Mouse (Mus musculus): Measurements from ENCODE around the gene Gimap7. TPM values are rescaled to one million over a fixed set of nuclear protein-coding genes. Genes with fewer than 3 reads are reported as not detected.

Gimap7 gene
- not detected in 2 replicates for polyA plus RNA-seq (2016; fragmentation: Nextera tagmentation; extraction: Ambion mirVana)

DNA sequence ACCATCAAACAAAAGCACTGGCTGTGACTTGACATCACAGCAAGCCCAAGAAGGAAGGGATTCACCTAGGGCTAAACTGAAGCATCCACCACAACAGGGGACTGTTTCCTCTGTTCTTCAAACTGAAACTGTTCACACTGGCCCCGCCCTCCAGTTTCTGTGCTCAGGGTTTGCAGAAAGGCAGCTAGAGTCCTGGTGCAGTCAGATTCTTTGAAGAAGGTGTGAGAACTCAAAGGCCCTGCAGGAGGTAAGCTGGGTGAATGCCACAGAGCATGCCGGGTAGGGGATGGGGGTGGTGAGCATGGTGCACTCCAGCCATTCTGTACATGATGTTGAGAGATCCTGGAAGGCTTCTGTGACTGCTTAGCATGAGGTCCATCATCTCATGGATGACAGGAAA lies at the start of gene Gimap7, which contains the start of gene Gm28053:
Gene Gimap7 (plus strand): TSS at position 167 of the 400 bp plus-strand sequence.
Gene Gm28053 (plus strand): TSS at position 153 of the 400 bp plus-strand sequence.
- no peak for ATAC-seq (ENCODE audit: insufficient number of reproducible peaks, insufficient read depth, low FRiP score, low TSS enrichment, low read depth)
- WGBS, result 49% methylated on average over 2 of the region's 2 CpGs
- H3K9ac ChIP-seq (replicated peaks), result no peak within 1 kb of the TSS
- H3K4me2 ChIP-seq, result no peak within 1 kb of the TSS
- H3K27ac ChIP-seq, result no peak within 1 kb of the TSS
- no peaks in the 10 kb centered on the region for H3K4me1 ChIP-seq (replicated peaks)
- no peaks in the 10 kb centered on the region for H3K27me3 ChIP-seq
- H3K4me3 ChIP-seq (replicated peaks), result no peak within 1 kb of the TSS
- no peaks in the 10 kb centered on the region for H3K9me3 ChIP-seq
- H3K36me3 ChIP-seq, result no peaks in the 10 kb centered on the region

DNA sequence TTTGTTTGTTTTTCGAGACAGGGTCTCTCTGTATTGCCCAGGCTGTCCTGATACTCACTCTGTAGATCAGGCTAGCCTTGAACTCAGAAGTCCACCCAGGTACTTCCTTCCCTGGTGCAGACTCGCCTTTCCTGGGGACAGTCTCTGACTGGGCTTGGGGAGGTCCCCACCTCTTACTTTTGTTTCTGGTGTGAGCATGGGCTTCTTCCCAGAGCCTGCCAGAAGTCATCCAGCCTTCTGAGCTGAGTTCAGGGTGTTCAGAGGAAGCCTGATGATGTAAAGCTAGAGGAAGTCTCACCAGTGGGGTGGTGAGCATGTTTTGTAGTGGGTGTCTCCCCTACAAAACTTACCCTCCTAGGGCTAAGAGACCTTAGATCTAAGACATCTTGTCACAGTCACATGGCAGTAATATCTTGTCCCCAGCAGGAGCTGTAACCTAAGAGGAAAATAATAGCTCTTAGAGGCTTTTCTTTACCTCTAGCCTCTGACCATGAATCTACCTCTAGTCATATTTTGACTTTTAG lies 48.9 kb upstream of the Gimap7 start:
- ATAC-seq (ENCODE audit: insufficient number of reproducible peaks, insufficient read depth, low FRiP score, low TSS enrichment, low read depth), result no peak
- Histone ChIP-seq H3K4me2 (no peak overlapping the region), H3K9ac (replicated peaks) (no peak overlapping the region), H3K4me1 (replicated peaks) (no peaks in the 10 kb centered on the region), H3K4me3 (replicated peaks) (no peak overlapping the region), H3K27me3 (no peaks in the 10 kb centered on the region), H3K9me3 (no peaks in the 10 kb centered on the region), H3K27ac (no peak overlapping the region), H3K36me3 (no peaks in the 10 kb centered on the region)
- 71% methylated on average over 2 of the region's 2 CpGs for WGBS

GRCm38 (mm10) chr6:48674291-48675058 lies 43.9 kb upstream of the Gimap7 start:
- Histone ChIP-seq H3K9me3 (no peaks in the 10 kb centered on the region), H3K36me3 (no peaks in the 10 kb centered on the region), H3K4me1 (replicated peaks) (no peaks in the 10 kb centered on the region; the same call in 1 of the 2 replicates), H3K4me2 (no peak overlapping the region), H3K27me3 (no peaks in the 10 kb centered on the region), H3K9ac (replicated peaks) (no peak overlapping the region), H3K27ac (no peak overlapping the region), H3K4me3 (replicated peaks) (no peak overlapping the region)
- ATAC-seq (ENCODE audit: insufficient number of reproducible peaks, insufficient read depth, low FRiP score, low TSS enrichment, low read depth), result no peak
- 94% methylated on average over 9 of the region's 9 CpGs for WGBS

DNA sequence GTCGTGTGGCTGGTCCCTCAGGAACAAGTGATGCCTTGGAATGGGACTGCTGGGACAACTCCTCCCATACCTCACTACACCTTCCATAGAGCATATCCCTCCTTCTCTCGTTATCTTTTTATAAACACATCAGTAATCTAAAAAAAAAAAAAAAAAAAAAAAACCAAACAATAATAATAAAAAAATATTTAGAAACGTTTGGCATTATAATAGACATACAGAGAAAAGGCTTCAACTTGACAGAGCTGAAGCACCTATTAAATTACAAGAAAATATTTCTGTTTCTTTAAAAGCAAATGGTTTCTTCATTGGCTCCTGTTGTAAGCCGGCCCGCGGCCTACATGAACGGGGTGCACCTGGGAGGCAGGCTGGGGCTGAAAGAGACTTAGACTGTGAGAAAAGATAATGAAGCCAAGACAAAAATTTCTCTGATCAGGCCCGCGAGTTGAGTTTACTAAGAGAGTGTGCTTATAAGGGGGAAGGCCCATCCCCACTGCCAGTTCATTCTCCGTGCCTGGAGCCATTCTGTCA lies 43.0 kb upstream of the Gimap7 start:
- WGBS, result 53% methylated on average over 10 of the region's 10 CpGs
- Histone ChIP-seq H3K4me3 (replicated peaks) (peak overlapping the region; percentile 19), H3K36me3 (no peaks in the 10 kb centered on the region), H3K4me1 (replicated peaks) (no peaks in the 10 kb centered on the region; the same call in 1 of the 2 replicates), H3K4me2 (peak overlapping the region; percentile 42), H3K27me3 (no peaks in the 10 kb centered on the region), H3K27ac (no peak overlapping the region), H3K9me3 (no peaks in the 10 kb centered on the region), H3K9ac (replicated peaks) (no peak overlapping the region)
- no peak for ATAC-seq (ENCODE audit: insufficient number of reproducible peaks, insufficient read depth, low FRiP score, low TSS enrichment, low read depth)

DNA sequence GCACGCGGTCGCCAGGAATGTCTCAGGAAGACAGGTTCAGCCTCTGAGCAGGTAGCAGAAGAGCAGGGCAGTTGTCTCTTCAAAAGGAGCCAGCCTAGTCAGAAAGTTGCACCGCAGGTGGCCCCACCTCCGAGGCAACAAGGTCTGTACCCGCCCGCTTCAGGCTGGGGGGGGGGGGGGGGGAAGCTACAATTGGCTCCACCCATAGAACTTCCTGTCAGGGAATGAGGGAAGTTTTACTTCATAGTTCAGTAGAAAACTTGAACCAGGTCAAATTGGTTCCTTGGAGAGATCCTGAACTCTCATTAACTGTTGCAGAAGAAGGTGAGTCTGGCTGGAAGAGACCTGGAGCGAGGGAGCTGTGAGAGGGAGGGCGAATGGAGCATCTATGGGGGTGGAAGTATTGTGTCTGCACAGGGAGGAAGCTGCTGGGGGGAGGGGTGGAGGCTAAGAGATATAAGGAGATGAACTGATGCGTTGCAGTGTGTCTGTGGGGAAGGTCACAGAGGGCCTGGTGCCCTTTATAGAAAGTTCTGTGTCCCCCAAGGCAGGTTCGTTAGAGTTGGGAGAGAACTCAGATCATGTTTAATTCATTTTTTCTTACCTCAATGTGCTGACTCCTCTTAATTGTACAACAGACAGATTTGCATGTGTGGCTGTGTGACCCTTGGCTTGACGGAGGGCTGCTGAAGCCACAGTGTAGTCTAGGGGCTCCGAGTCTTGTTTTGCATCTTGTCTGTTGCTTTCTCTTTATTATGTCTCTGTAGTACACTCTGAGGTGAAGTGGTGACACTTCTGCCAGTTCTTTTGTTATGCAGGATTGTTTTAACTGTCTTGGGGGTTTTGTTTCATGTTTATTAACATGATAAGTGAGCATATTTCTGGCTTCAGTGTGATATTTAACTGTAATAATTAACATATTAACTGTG lies 42.2 kb upstream of the Gimap7 start, which contains the start of gene Gimap9:
Gene Gimap9 (plus strand): TSS at position 199 of the 929 bp plus-strand sequence.
- 31% methylated on average over 12 of the region's 13 CpGs for WGBS
- no peak within 1 kb of the TSS for H3K27ac ChIP-seq
- no peaks in the 10 kb centered on the region; the same call in 1 of the 2 replicates for H3K4me1 ChIP-seq (replicated peaks)
- ATAC-seq (ENCODE audit: insufficient number of reproducible peaks, insufficient read depth, low FRiP score, low TSS enrichment, low read depth), result no peak
- H3K9me3 ChIP-seq, result no peaks in the 10 kb centered on the region
- H3K36me3 ChIP-seq, result no peaks in the 10 kb centered on the region
- H3K9ac ChIP-seq (replicated peaks), result no peak within 1 kb of the TSS
- peak within 1 kb of the TSS; percentile 19 for H3K4me3 ChIP-seq (replicated peaks)
- no peaks in the 10 kb centered on the region for H3K27me3 ChIP-seq
- peak within 1 kb of the TSS; percentile 42 for H3K4me2 ChIP-seq

- no peak for ATAC-seq (ENCODE audit: insufficient number of reproducible peaks, insufficient read depth, low FRiP score, low TSS enrichment, low read depth)
- Histone ChIP-seq H3K9me3 (no peaks in the 10 kb centered on the region), H3K36me3 (no peaks in the 10 kb centered on the region), H3K4me2 (no peak overlapping the region), H3K9ac (replicated peaks) (no peak overlapping the region), H3K27ac (no peak overlapping the region), H3K4me1 (replicated peaks) (no peaks in the 10 kb centered on the region; the same call in 1 of the 2 replicates), H3K27me3 (no peaks in the 10 kb centered on the region), H3K4me3 (replicated peaks) (no peak overlapping the region)
- WGBS, result 86% methylated on average over 5 of the region's 5 CpGs
Observed at GRCm38 (mm10) chr6:48676860-48677415, 41.5 kb upstream of the Gimap7 start.

DNA sequence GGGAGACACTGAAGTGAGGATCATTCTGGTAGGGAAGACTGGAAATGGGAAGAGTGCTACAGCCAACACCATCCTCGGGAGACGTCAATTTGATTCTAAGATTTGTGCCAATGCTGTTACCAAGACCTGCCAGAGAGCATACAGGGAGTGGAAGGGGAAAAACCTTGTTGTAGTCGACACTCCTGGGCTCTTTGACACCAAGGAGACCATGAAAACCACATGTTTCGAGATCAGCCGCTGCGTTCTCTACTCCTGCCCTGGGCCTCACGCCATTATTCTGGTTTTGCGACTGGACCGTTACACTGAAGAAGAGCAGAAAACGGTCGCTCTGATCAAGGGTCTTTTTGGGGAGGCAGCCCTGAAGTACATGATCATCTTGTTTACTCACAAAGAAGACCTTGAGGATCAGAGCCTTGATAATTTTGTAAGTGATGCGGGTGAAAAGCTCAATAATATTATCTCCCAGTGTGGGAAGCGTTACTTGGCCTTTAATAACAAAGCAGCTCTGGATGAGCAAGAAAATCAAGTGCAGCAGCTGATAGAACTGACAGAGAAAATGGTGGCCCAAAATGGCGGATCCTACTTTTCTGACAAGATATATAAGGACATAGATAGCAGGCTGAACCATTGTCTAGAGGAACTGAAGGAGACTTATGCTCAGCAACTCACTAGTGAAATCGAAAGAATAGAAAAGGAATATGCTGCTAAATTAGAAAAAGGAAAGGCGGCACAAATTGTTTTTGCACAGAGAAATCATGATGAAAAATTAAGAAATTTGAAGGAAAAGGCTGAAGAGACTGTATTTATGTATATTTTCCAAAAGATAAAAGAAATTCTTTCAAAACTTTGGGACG lies 40.7 kb upstream of the Gimap7 start:
- 91% methylated on average over 17 of the region's 17 CpGs for WGBS
- Histone ChIP-seq H3K9ac (replicated peaks) (no peak overlapping the region), H3K4me3 (replicated peaks) (no peak overlapping the region), H3K27me3 (no peaks in the 10 kb centered on the region), H3K4me2 (no peak overlapping the region), H3K9me3 (no peaks in the 10 kb centered on the region), H3K27ac (no peak overlapping the region), H3K36me3 (no peaks in the 10 kb centered on the region), H3K4me1 (replicated peaks) (no peaks in the 10 kb centered on the region; the same call in 1 of the 2 replicates)
- no peak for ATAC-seq (ENCODE audit: insufficient number of reproducible peaks, insufficient read depth, low FRiP score, low TSS enrichment, low read depth)

- no peaks in the 10 kb centered on the region; the same call in 1 of the 2 replicates for H3K4me1 ChIP-seq (replicated peaks)
- H3K9ac ChIP-seq (replicated peaks), result no peak overlapping the region
- no peaks in the 10 kb centered on the region for H3K36me3 ChIP-seq
- WGBS, result 86% methylated on average over 4 of the region's 4 CpGs
- H3K27ac ChIP-seq, result no peak overlapping the region
- H3K27me3 ChIP-seq, result no peaks in the 10 kb centered on the region
- no peaks in the 10 kb centered on the region for H3K9me3 ChIP-seq
- H3K4me2 ChIP-seq, result no peak overlapping the region
- H3K4me3 ChIP-seq (replicated peaks), result no peak overlapping the region
- ATAC-seq (ENCODE audit: insufficient number of reproducible peaks, insufficient read depth, low FRiP score, low TSS enrichment, low read depth), result no peak
Observed at GRCm38 (mm10) chr6:48678391-48678790, 40.0 kb upstream of the Gimap7 start.

DNA sequence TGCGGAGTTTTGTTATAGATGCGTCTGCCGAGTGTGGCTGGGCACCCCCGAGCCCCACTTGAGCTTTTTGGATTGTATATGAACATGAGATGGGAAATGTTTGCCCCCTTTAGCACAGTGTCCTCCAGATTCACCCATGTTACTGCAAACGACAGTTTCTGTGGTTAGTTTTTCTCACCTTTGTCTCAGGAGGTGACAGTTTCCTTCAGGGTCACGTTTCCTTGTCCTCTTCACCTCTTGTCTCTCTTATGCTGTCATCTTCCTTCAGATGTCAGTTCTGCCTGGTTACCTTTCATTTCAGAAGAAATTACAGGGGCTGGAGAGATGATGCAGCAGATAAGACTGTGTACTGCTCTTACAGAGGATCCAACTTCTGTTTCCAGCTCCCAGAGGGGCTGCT lies 38.7 kb upstream of the Gimap7 start:
- H3K4me1 ChIP-seq (replicated peaks), result no peaks in the 10 kb centered on the region; the same call in 1 of the 2 replicates
- no peak overlapping the region for H3K4me3 ChIP-seq (replicated peaks)
- no peaks in the 10 kb centered on the region for H3K36me3 ChIP-seq
- no peak for ATAC-seq (ENCODE audit: insufficient number of reproducible peaks, insufficient read depth, low FRiP score, low TSS enrichment, low read depth)
- no peak overlapping the region for H3K9ac ChIP-seq (replicated peaks)
- H3K27me3 ChIP-seq, result no peaks in the 10 kb centered on the region
- WGBS, result 75% methylated on average over 6 of the region's 6 CpGs
- no peak overlapping the region for H3K27ac ChIP-seq
- H3K9me3 ChIP-seq, result no peaks in the 10 kb centered on the region
- H3K4me2 ChIP-seq, result no peak overlapping the region

DNA sequence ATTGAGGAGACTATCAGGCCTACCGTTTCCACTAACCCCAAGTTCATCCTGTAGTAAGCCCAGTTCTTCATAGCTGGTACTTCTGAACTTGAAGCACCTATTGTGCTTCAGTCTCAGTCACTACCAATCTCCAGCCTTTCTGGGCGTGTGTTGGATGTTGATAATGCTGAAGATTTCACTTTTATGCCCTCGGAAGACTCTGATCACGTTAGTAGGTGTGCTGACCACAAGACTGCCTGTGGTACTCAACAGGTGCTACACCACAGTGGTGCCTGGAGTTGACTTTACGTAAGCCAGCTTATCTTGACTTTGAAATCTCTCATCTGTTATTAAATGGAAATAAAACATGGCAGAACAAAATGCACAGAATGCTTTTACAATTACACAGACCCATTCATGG lies 38.0 kb upstream of the Gimap7 start:
- 76% methylated on average over 5 of the region's 5 CpGs for WGBS
- no peaks in the 10 kb centered on the region for H3K36me3 ChIP-seq
- no peak overlapping the region for H3K27ac ChIP-seq
- no peak overlapping the region for H3K4me3 ChIP-seq (replicated peaks)
- no peaks in the 10 kb centered on the region for H3K27me3 ChIP-seq
- H3K9me3 ChIP-seq, result no peaks in the 10 kb centered on the region
- ATAC-seq (ENCODE audit: insufficient number of reproducible peaks, insufficient read depth, low FRiP score, low TSS enrichment, low read depth), result no peak
- no peak overlapping the region for H3K9ac ChIP-seq (replicated peaks)
- H3K4me2 ChIP-seq, result no peak overlapping the region
- no peaks in the 10 kb centered on the region; the same call in 1 of the 2 replicates for H3K4me1 ChIP-seq (replicated peaks)
